Mouse (Mus musculus) MEL (cell line): ENCODE data around the gene Vps35l. TPM values are rescaled to one million over a fixed set of nuclear protein-coding genes. Genes with fewer than 3 reads are reported as not detected.

Experiments used
- DNase-seq: peaks from one replicate; pipeline ENCODE4 v3.0.0; 2011; ENCODE audit warnings: low read depth, low spot score
- H3K27ac ChIP-seq: 2 replicates; pipeline ENCODE4 v1.5.1; 2012; ENCODE audit warnings: low read depth, mild to moderate bottlenecking, control low read depth, low read length, moderate library complexity; ENCODE audit not compliant: control insufficient read depth
- H3K27me3 ChIP-seq, 2 experiments: fragments of 150-350 bp in 1 of 2; sonication (generic) in 1 of 2; 2 replicates each; pipeline ENCODE4 v1.6.1; 2012; ENCODE audit warnings: low read length in 2 of 2, mild to moderate bottlenecking in 2 of 2, improper control_type of control experiment in 1 of 2, moderate library complexity in 1 of 2; ENCODE audit not compliant: insufficient read depth in 2 of 2, control insufficient read depth in 1 of 2
- H3K36me3 ChIP-seq, 2 experiments: 2 replicates each; pipeline ENCODE4 v1.6.1; 2012 to 2014; ENCODE audit warnings: low read length in 2 of 2, improper control_type of control experiment in 1 of 2, inconsistent platforms in 1 of 2, mild to moderate bottlenecking in 1 of 2; ENCODE audit not compliant: insufficient read depth in 2 of 2, control insufficient read depth in 1 of 2
- H3K4me1 ChIP-seq, 2 experiments: fragments of 150-350 bp in 1 of 2; sonication (generic) in 1 of 2; 2 replicates each; pipeline ENCODE4 v1.6.1; 2012; ENCODE audit warnings: low read length in 2 of 2, improper control_type of control experiment in 1 of 2, mild to moderate bottlenecking in 1 of 2; ENCODE audit not compliant: insufficient read depth in 2 of 2, control insufficient read depth in 1 of 2
- H3K4me3 ChIP-seq, 2 experiments: fragments of 150-350 bp in 1 of 2; sonication (generic) in 1 of 2; 2 replicates each; pipeline ENCODE4 v1.5.1; 2012; ENCODE audit warnings: low read depth in 2 of 2, low read length in 2 of 2, mild to moderate bottlenecking in 2 of 2, moderate library complexity in 2 of 2, control low read depth in 1 of 2, improper control_type of control experiment in 1 of 2; ENCODE audit not compliant: control insufficient read depth in 1 of 2, insufficient read depth in 1 of 2
- H3K79me2 ChIP-seq: 2 replicates; pipeline ENCODE4 v1.6.1; 2012; ENCODE audit warnings: mild to moderate bottlenecking, low read length, moderate library complexity; ENCODE audit not compliant: control insufficient read depth, poor library complexity, insufficient read depth
- H3K9ac ChIP-seq: 2 replicates; pipeline ENCODE4 v1.6.1; 2012; ENCODE audit warnings: low read depth, mild to moderate bottlenecking, control low read depth, low read length, moderate library complexity; ENCODE audit not compliant: control insufficient read depth, poor library complexity, severe bottlenecking
- H3K9me3 ChIP-seq: fragments of 150-350 bp; sonication (generic); replicated peaks from 2 replicates; pipeline ENCODE4 v1.6.1; 2012; ENCODE audit warnings: mild to moderate bottlenecking, low read length, improper control_type of control experiment, moderate library complexity; ENCODE audit not compliant: insufficient read depth
- CHD1 ChIP-seq: IDR thresholded peaks from 2 replicates; pipeline ENCODE4 v1.6.1; 2012; ENCODE audit warnings: low read depth, mild to moderate bottlenecking, inconsistent platforms, low read length, improper control_type of control experiment
- CHD2 ChIP-seq: IDR thresholded peaks from 2 replicates; pipeline ENCODE4 v1.6.1; 2011; ENCODE audit warnings: low read length, improper control_type of control experiment
- CTCF ChIP-seq, 3 experiments: IDR thresholded peaks in 2 of 3; conservative IDR thresholded peaks in 1 of 3; 2 replicates each; pipeline ENCODE4 v1.5.1; 2011 to 2012; ENCODE audit warnings: low read length in 3 of 3, low read depth in 2 of 3, mild to moderate bottlenecking in 2 of 3, improper control_type of control experiment in 1 of 3, inconsistent platforms in 1 of 3, mixed read lengths in 1 of 3, moderate library complexity in 1 of 3; ENCODE audit not compliant: control insufficient read depth in 1 of 3, insufficient read depth in 1 of 3, poor library complexity in 1 of 3, severe bottlenecking in 1 of 3
- EP300 ChIP-seq, 2 experiments: IDR thresholded peaks; 2 replicates each; pipeline ENCODE4 v1.6.1; 2011; ENCODE audit warnings: improper control_type of control experiment in 2 of 2, low read length in 2 of 2, low read depth in 1 of 2, mild to moderate bottlenecking in 1 of 2
- ETS1 ChIP-seq: IDR thresholded peaks from 2 replicates; pipeline ENCODE4 v1.6.1; 2012; ENCODE audit warnings: low read depth, mild to moderate bottlenecking, inconsistent platforms, low read length, improper control_type of control experiment, moderate library complexity
- GABPA ChIP-seq: IDR thresholded peaks from 2 replicates; pipeline ENCODE4 v1.6.1; 2012; ENCODE audit warnings: low read depth, mild to moderate bottlenecking, inconsistent platforms, low read length, improper control_type of control experiment, moderate library complexity
- JUND ChIP-seq: IDR thresholded peaks from 2 replicates; pipeline ENCODE4 v1.6.1; 2011; ENCODE audit warnings: low read depth, mild to moderate bottlenecking, improper control_type of control experiment, low read length
- KAT2A ChIP-seq: conservative IDR thresholded peaks from 2 replicates; pipeline ENCODE4 v1.6.1; 2012; ENCODE audit warnings: low read depth, low read length, improper control_type of control experiment, inconsistent platforms
- MAX ChIP-seq: IDR thresholded peaks from 2 replicates; pipeline ENCODE4 v1.6.1; 2011; ENCODE audit warnings: low read length, improper control_type of control experiment
- MEF2A ChIP-seq: IDR thresholded peaks from 2 replicates; pipeline ENCODE4 v1.6.1; 2014; ENCODE audit warnings: low read depth, mild to moderate bottlenecking, inconsistent platforms, low read length, improper control_type of control experiment; ENCODE audit not compliant: poor library complexity, insufficient replicate concordance, severe bottlenecking; ENCODE audit errors: extremely low read depth
- MXI1 ChIP-seq: IDR thresholded peaks from 2 replicates; pipeline ENCODE4 v1.6.1; 2011; ENCODE audit warnings: mild to moderate bottlenecking, low read depth, low read length, improper control_type of control experiment
- NELFE ChIP-seq: IDR thresholded peaks from 2 replicates; pipeline ENCODE4 v1.6.1; 2011; ENCODE audit warnings: low read depth, low read length, improper control_type of control experiment
- POLR2A ChIP-seq, 2 experiments: IDR thresholded peaks; 2 replicates each; pipeline ENCODE4 v1.6.1; 2011 to 2012; ENCODE audit warnings: low read length in 2 of 2, mild to moderate bottlenecking in 2 of 2, control low read depth in 1 of 2, improper control_type of control experiment in 1 of 2, low read depth in 1 of 2, moderate library complexity in 1 of 2; ENCODE audit not compliant: control insufficient read depth in 1 of 2, insufficient read depth in 1 of 2, poor library complexity in 1 of 2
- POLR2AphosphoS2 ChIP-seq: IDR thresholded peaks from 2 replicates; pipeline ENCODE4 v1.6.1; 2011; ENCODE audit warnings: low read length, improper control_type of control experiment
- POLR2AphosphoS5 ChIP-seq: IDR thresholded peaks from 2 replicates; pipeline ENCODE4 v1.6.1; 2012; ENCODE audit warnings: low read depth, borderline replicate concordance, mild to moderate bottlenecking, inconsistent platforms, low read length, moderate library complexity, mixed read lengths
- TAL1 ChIP-seq: IDR thresholded peaks from 2 replicates; pipeline ENCODE4 v1.6.1; 2012; ENCODE audit warnings: mild to moderate bottlenecking, inconsistent platforms, low read length, moderate library complexity, mixed read lengths
- TCF12 ChIP-seq: IDR thresholded peaks from 2 replicates; pipeline ENCODE4 v1.6.1; 2014; ENCODE audit warnings: low read depth, mild to moderate bottlenecking, inconsistent platforms, low read length, improper control_type of control experiment, moderate library complexity
- UBTF ChIP-seq: IDR thresholded peaks from 2 replicates; pipeline ENCODE4 v1.6.1; 2012; ENCODE audit warnings: low read depth, mild to moderate bottlenecking, inconsistent platforms, low read length, improper control_type of control experiment, moderate library complexity, borderline replicate concordance; ENCODE audit not compliant: insufficient read depth
- USF1 ChIP-seq: IDR thresholded peaks from 2 replicates; pipeline ENCODE4 v1.6.1; 2014; ENCODE audit warnings: low read depth, mild to moderate bottlenecking, inconsistent platforms, low read length, improper control_type of control experiment, moderate library complexity
- USF2 ChIP-seq, 2 experiments: IDR thresholded peaks; 2 replicates each; pipeline ENCODE4 v1.6.1; 2011 to 2012; ENCODE audit warnings: improper control_type of control experiment in 2 of 2, low read length in 2 of 2, borderline replicate concordance in 1 of 2, inconsistent platforms in 1 of 2, low read depth in 1 of 2, mild to moderate bottlenecking in 1 of 2; ENCODE audit not compliant: insufficient read depth in 1 of 2
- ZKSCAN1 ChIP-seq: IDR thresholded peaks from 2 replicates; pipeline ENCODE4 v1.6.1; 2012; ENCODE audit warnings: low read depth, mild to moderate bottlenecking, inconsistent platforms, low read length, improper control_type of control experiment, moderate library complexity
- polyA plus RNA-seq, 2 experiments: library from polyadenylated mRNA; stranded (reverse) in 1 of 2; unstranded in 1 of 2; fragments of >175 nt in 1 of 2; fragments of >200 nt in 1 of 2; gene quantifications; 2 replicates each; pipeline versions ENCODE4 v1.2.1 to v1.2.4; 2012; ENCODE audit warnings: low replicate concordance in 2 of 2, low read depth in 1 of 2; ENCODE audit not compliant: insufficient read length in 2 of 2, insufficient read depth in 1 of 2, missing spikeins in 1 of 2
- total RNA-seq: library from RNA; depleted of rRNA; stranded (reverse); fragments of 300-350 nt; gene quantifications from 2 replicates; pipeline ENCODE4 v1.2.3, GENCODE M21; 2012

The Vps35l gene
- total and polyA plus RNA-seq, 3 experiments = 37.6 to 87.4 TPM; not detected in 1

GRCm38 (mm10) chr7:118786091-118786490 is 46.1 kb downstream of the Vps35l start:
- H3K36me3 ChIP-seq = no peaks in the 10 kb centered on the region

GRCm38 (mm10) chr7:118787326-118787725 is 47.3 kb downstream of the Vps35l start:
- Histone ChIP-seq H3K27ac (no peak overlapping the region), H3K9ac (no peak overlapping the region), H3K4me1 (no peaks in the 10 kb centered on the region), H3K27me3 (no peaks in the 10 kb centered on the region), H3K79me2 (no peaks in the 10 kb centered on the region), H3K4me3 (no peak overlapping the region), H3K9me3 (no peaks in the 10 kb centered on the region), H3K36me3 (no peaks in the 10 kb centered on the region)
- no peak for DNase-seq
- TF ChIP-seq POLR2AphosphoS5 = no peak
- no peak for TF ChIP-seq POLR2A (IDR thresholded peaks at IDR 0.05; ENCODE audit: control insufficient read depth in 1 of 2, insufficient read depth in 1 of 2, low read depth in 1 of 2, low read length in 2 of 2, poor library complexity in 1 of 2)
- TF ChIP-seq USF1 = no peak
- TF ChIP-seq CHD2 = no peak
- TF ChIP-seq TAL1 = no peak
- no peak for TF ChIP-seq MAX
- TF ChIP-seq ZKSCAN1 = no peak

More at GRCm38 (mm10) chr7:118786091-118786490, 46.1 kb downstream of the Vps35l start:
- no peak overlapping the region for H3K9ac ChIP-seq
- H3K79me2 ChIP-seq = no peaks in the 10 kb centered on the region
- no peaks in the 10 kb centered on the region for H3K4me1 ChIP-seq
- H3K27me3 ChIP-seq = no peaks in the 10 kb centered on the region
- H3K9me3 ChIP-seq = no peaks in the 10 kb centered on the region
- no peak overlapping the region for H3K27ac ChIP-seq
- H3K4me3 ChIP-seq = no peak overlapping the region
- DNase-seq = no peak
- no peak for TF ChIP-seq MXI1
- TF ChIP-seq TCF12 = no peak
- no peak for TF ChIP-seq UBTF
- TF ChIP-seq EP300 (IDR thresholded peaks at IDR 0.05; ENCODE audit: low read depth in 1 of 2, low read length in 2 of 2) = no peak
- TF ChIP-seq CTCF (IDR thresholded peaks at IDR 0.05 in 2 of 3, conservative IDR thresholded peaks at IDR 0.05 in 1 of 3; ENCODE audit: control insufficient read depth in 1 of 3, insufficient read depth in 1 of 3, low read depth in 2 of 3, low read length in 3 of 3, poor library complexity in 1 of 3, severe bottlenecking in 1 of 3) = no peak
- TF ChIP-seq CHD1 = no peak
- no peak for TF ChIP-seq GABPA
- TF ChIP-seq MEF2A = no peak
- TF ChIP-seq JUND = no peak
- TF ChIP-seq POLR2AphosphoS2 = no peak
- no peak for TF ChIP-seq ETS1
- no peak for TF ChIP-seq CHD2
- no peak for TF ChIP-seq USF2 (IDR thresholded peaks at IDR 0.05; ENCODE audit: borderline replicate concordance in 1 of 2, insufficient read depth in 1 of 2, low read depth in 1 of 2, low read length in 2 of 2)
- no peak for TF ChIP-seq KAT2A
- no peak for TF ChIP-seq NELFE
- no peak for TF ChIP-seq MAX
- TF ChIP-seq, all 39 proteins: peak for 0
